Mouse (Mus musculus): ENCODE data around the gene Urgcp. TPM values are rescaled to one million over a fixed set of nuclear protein-coding genes. Genes with fewer than 3 reads are reported as not detected.

The Urgcp gene
- polyA plus RNA-seq, 1 experiment, result 0.51 TPM

- no peaks in the 10 kb centered on the region for H3K27me3 ChIP-seq (ENCODE audit: control insufficient read depth)
- no peaks in the 10 kb centered on the region for H3K9me3 ChIP-seq (ENCODE audit: control insufficient read depth, low read length)
- no peak overlapping the region for H3K4me3 ChIP-seq (replicated peaks)
- TF ChIP-seq TAL1 (IDR thresholded peaks at IDR 0.05; ENCODE audit: low read length), result no peak
- no peak for TF ChIP-seq GATA1 (IDR thresholded peaks at IDR 0.05; ENCODE audit: low read length)
- H3K36me3 ChIP-seq (ENCODE audit: control insufficient read depth), result peaks cover 31% of the 10 kb centered on the region
- peaks cover 4% of the 10 kb centered on the region for H3K4me1 ChIP-seq (ENCODE audit: control insufficient read depth)
These were observed 32.6 kb downstream of the Urgcp start for GRCm38 (mm10) chr11:5729582-5729981.

DNA sequence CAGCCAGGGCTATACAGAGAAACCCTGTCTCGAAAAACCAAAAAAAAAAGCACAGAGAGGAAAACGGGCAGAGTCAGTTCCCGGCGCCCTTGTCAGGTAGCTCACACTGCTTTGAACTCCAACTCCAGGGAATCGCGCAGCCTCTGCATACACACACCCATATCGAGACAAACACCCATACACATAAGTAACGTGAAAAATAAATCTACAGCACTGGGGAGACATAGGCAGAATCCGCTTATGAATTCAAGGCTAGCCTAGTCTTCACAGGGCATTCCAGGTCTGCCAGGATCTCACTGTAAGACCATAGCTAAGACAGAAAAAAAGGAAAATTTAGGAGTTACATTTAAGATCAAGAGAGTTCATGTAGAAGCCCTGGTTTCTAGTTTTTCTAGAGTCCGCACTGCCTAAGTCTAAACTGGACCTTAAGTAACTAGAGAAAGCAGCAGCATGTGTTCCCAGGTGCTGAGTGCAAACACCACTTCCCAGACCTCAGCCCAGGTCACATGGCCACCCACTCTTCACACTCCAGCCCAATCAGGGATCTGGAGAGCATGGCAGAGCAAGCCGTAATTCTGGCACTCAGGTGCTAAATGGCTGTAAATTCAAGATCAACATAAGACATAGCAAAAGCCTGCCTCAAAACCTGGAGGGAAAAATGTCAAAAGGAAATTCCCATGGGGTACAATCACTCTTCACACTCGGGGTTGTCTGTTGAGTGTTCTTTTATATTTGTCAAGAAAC lies 43.4 kb downstream of the Urgcp start:
- H3K9me3 ChIP-seq (ENCODE audit: control insufficient read depth, low read length), result no peaks in the 10 kb centered on the region
- peaks cover 75% of the 10 kb centered on the region for H3K36me3 ChIP-seq (ENCODE audit: control insufficient read depth)
- H3K4me1 ChIP-seq (ENCODE audit: control insufficient read depth), result peaks cover 1% of the 10 kb centered on the region; the same call in 1 of the 2 replicates
- no peaks in the 10 kb centered on the region for H3K27me3 ChIP-seq (ENCODE audit: control insufficient read depth)
- TF ChIP-seq GATA1 (IDR thresholded peaks at IDR 0.05; ENCODE audit: low read length) (no peak), TAL1 (IDR thresholded peaks at IDR 0.05; ENCODE audit: low read length) (no peak)
- no peak overlapping the region for H3K4me3 ChIP-seq (replicated peaks)

- H3K36me3 ChIP-seq (ENCODE audit: control insufficient read depth), result peaks cover 64% of the 10 kb centered on the region
- no peak overlapping the region for H3K4me3 ChIP-seq (replicated peaks)
- no peak for TF ChIP-seq TAL1 (IDR thresholded peaks at IDR 0.05; ENCODE audit: low read length)
- TF ChIP-seq GATA1 (IDR thresholded peaks at IDR 0.05; ENCODE audit: low read length), result no peak
- no peaks in the 10 kb centered on the region for H3K27me3 ChIP-seq (ENCODE audit: control insufficient read depth)
- no peaks in the 10 kb centered on the region for H3K9me3 ChIP-seq (ENCODE audit: control insufficient read depth, low read length)
- peaks cover 1% of the 10 kb centered on the region; the same call in 1 of the 2 replicates for H3K4me1 ChIP-seq (ENCODE audit: control insufficient read depth)
These were observed 45.1 kb downstream of the Urgcp start for GRCm38 (mm10) chr11:5716938-5717705.

DNA sequence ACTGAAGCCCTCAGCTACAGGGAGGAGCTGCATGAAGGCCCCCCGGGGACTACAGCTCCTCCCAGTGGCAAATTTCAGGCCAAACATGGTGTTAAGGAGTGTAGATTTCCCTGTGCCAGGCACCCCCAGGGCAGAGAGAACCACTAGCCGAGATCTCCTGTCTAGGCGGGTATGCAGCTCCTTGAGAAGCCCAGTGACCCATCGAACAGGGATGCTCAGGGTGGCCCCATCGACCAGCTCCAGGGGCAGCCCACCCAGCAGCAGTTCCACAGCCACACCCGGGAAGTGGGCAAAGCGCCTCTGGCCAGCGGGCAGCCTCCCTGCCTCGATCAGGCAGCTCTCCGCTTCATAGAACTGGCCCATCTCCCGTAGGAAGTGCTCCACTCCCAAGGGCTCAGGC lies 45.9 kb downstream of the Urgcp start:
- no peak overlapping the region for H3K4me3 ChIP-seq (replicated peaks)
- H3K4me1 ChIP-seq (ENCODE audit: control insufficient read depth), result peaks cover 1% of the 10 kb centered on the region; the same call in 1 of the 2 replicates
- no peaks in the 10 kb centered on the region for H3K27me3 ChIP-seq (ENCODE audit: control insufficient read depth)
- H3K36me3 ChIP-seq (ENCODE audit: control insufficient read depth), result peaks cover 57% of the 10 kb centered on the region
- TF ChIP-seq TAL1 (IDR thresholded peaks at IDR 0.05; ENCODE audit: low read length) (no peak), GATA1 (IDR thresholded peaks at IDR 0.05; ENCODE audit: low read length) (no peak)
- H3K9me3 ChIP-seq (ENCODE audit: control insufficient read depth, low read length), result no peaks in the 10 kb centered on the region

- peaks cover 1% of the 10 kb centered on the region; the same call in 1 of the 2 replicates for H3K4me1 ChIP-seq (ENCODE audit: control insufficient read depth)
- H3K36me3 ChIP-seq (ENCODE audit: control insufficient read depth), result peaks cover 52% of the 10 kb centered on the region
- no peak for TF ChIP-seq TAL1 (IDR thresholded peaks at IDR 0.05; ENCODE audit: low read length)
- TF ChIP-seq GATA1 (IDR thresholded peaks at IDR 0.05; ENCODE audit: low read length), result no peak
- H3K9me3 ChIP-seq (ENCODE audit: control insufficient read depth, low read length), result no peaks in the 10 kb centered on the region
- no peak within 1 kb of the TSS for H3K4me3 ChIP-seq (replicated peaks)
- H3K27me3 ChIP-seq (ENCODE audit: control insufficient read depth), result no peaks in the 10 kb centered on the region
These were observed 46.5 kb downstream of the Urgcp start, which contains the start of gene Mrps24 for GRCm38 (mm10) chr11:5715630-5716105. Gene Mrps24, minus strand, starts transcription at chr11:5715680.

DNA sequence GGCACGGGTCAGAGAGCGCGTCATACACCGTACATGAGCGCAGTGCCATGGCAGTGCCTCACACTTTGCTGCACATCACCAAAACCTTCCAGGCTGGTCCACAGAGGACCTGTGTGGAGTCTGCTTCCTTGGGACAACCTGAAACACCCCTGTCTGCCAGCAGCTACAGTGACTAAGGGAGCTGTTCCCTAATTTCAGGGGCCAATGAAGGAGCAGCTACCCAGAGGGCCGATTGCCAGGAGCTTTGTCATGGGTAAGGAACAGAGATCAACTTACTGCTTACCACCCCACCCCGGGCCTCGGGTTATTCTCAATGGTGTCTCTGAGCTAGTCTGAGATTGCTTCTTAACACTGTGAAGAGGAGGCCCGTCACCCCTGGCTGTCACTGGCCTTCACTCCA lies 47.0 kb downstream of the Urgcp start:
- Histone ChIP-seq H3K4me1 (ENCODE audit: control insufficient read depth) (peaks cover 1% of the 10 kb centered on the region; the same call in 1 of the 2 replicates), H3K9me3 (ENCODE audit: control insufficient read depth, low read length) (no peaks in the 10 kb centered on the region), H3K27me3 (ENCODE audit: control insufficient read depth) (no peaks in the 10 kb centered on the region), H3K4me3 (replicated peaks) (no peak overlapping the region), H3K36me3 (ENCODE audit: control insufficient read depth) (peaks cover 52% of the 10 kb centered on the region)
- TF ChIP-seq GATA1 (IDR thresholded peaks at IDR 0.05; ENCODE audit: low read length) (no peak), TAL1 (IDR thresholded peaks at IDR 0.05; ENCODE audit: low read length) (no peak)

DNA sequence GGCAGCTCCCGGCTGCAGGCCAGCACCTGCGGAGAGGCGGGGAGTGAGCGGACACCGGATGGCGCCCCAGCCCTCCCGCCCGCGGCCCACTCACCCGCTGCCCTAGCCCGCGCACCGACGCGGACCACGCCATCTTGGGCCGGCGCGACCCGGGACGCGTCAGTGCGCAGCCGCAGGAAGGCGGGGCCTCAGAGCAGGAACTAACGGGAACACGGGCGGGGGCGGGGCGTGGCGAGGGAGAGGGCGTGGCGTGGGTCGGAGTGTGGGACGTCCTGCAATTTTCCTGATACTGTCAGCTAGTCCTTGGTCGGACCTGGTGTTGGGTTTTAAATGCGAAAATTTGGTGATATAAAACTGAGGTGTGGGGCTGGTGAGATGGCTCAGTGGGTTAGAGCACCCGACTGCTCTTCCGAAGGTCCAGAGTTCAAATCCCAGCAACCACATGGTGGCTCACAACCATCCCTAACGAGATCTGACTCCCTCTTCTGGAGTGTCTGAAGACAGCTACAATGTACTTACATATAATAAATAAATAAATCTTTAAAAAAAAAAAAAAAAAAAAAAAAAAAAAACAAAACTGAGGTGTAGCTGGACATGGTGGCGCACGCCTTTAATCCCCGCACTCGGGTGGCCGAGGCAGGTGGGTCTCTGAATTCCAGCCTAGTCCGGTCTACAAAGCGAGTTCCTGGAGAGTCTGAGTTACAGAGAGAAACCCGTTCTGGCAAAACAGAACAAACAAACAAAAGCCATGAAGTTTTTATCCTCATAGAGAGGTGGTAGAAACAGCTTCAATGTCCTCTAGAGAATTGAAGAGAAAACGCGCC lies 54.4 kb downstream of the Urgcp start:
- peaks cover 25% of the 10 kb centered on the region for H3K36me3 ChIP-seq (ENCODE audit: control insufficient read depth)
- H3K27me3 ChIP-seq (ENCODE audit: control insufficient read depth), result no peaks in the 10 kb centered on the region
- H3K4me1 ChIP-seq (ENCODE audit: control insufficient read depth), result peaks cover 23% of the 10 kb centered on the region
- H3K4me3 ChIP-seq (replicated peaks), result peak overlapping the region; percentile 98
- H3K9me3 ChIP-seq (ENCODE audit: control insufficient read depth, low read length), result no peaks in the 10 kb centered on the region
- TF ChIP-seq GATA1 (IDR thresholded peaks at IDR 0.05; ENCODE audit: low read length) (no peak), TAL1 (IDR thresholded peaks at IDR 0.05; ENCODE audit: low read length) (no peak)

DNA sequence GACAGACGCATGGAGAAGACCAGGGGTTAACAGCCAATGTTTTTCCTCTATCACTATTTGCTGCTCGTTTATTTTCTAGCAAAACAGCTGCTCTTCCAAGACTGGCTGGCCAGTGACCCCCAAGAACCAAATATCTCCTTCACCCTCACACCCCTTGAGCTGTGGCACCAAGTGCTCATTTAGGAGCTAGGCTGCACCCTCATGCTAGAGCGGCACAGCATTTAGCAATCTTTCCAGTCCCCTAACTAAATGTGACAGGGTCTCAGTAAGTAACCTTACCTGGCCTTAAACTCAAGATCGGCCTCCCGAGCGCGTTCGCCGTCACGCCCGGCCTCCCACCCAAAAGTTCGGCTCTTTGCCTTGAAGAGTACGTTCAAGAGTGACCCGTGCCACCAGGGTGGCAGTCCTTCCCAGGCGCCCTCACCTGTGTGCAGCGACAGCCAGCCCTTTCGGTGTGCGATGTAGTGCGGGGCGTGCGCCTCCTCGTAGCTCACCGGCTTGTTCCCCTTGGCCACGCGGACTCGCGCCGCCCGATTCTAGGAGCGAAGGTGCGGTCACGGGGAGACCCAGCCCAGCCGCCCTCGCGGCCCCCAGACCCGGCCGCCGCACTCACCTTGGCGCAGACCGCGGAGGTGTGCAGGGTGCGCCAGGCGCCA lies 55.2 kb downstream of the Urgcp start:
- H3K36me3 ChIP-seq (ENCODE audit: control insufficient read depth), result peaks cover 22% of the 10 kb centered on the region
- TF ChIP-seq GATA1 (IDR thresholded peaks at IDR 0.05; ENCODE audit: low read length) (no peak), TAL1 (IDR thresholded peaks at IDR 0.05; ENCODE audit: low read length) (no peak)
- H3K4me1 ChIP-seq (ENCODE audit: control insufficient read depth), result peaks cover 23% of the 10 kb centered on the region
- no peaks in the 10 kb centered on the region for H3K9me3 ChIP-seq (ENCODE audit: control insufficient read depth, low read length)
- peak overlapping the region; percentile 98 for H3K4me3 ChIP-seq (replicated peaks)
- no peaks in the 10 kb centered on the region for H3K27me3 ChIP-seq (ENCODE audit: control insufficient read depth)
